Mouse (Mus musculus) left cerebral cortex, adult 11 months (tissue): ENCODE measurements around the gene Cdkn1a.
A peak's percentile ranks its signal among the peaks of the same experiment; 100 is the strongest.
"Not testable (repeated sequence)": the region's sequence is repeated elsewhere in the genome, so short reads cannot be mapped to it uniquely, and the experiment has no call there.

ENCODE experiments used
- DNase-seq: peaks from one replicate; pipeline ENCODE4 v3.0.0; 2022; ENCODE audit warnings: low spot score

Gene Cdkn1a

GRCm38 (mm10) chr17:29090776-29091175, at the start of gene Cdkn1a:
TSS of gene Cdkn1a (plus strand) at chr17:29090976.
- no peak for DNase-seq

- not testable (repeated sequence) for DNase-seq
Observed at GRCm38 (mm10) chr17:29041632-29042031, 49.1 kb upstream of the Cdkn1a start.

GRCm38 (mm10) chr17:29042569-29042968, 48.2 kb upstream of the Cdkn1a start:
- DNase-seq, result no peak

- DNase-seq, result no peak
Observed at GRCm38 (mm10) chr17:29043583-29043982, 47.2 kb upstream of the Cdkn1a start.

GRCm38 (mm10) chr17:29044146-29044924, 46.4 kb upstream of the Cdkn1a start:
- DNase-seq, result no peak

GRCm38 (mm10) chr17:29044925-29045319, 45.9 kb upstream of the Cdkn1a start:
- no peak for DNase-seq

- DNase-seq, result no peak
Observed at GRCm38 (mm10) chr17:29045741-29046530, 44.8 kb upstream of the Cdkn1a start.

GRCm38 (mm10) chr17:29046863-29047262, 43.9 kb upstream of the Cdkn1a start:
- no peak for DNase-seq

GRCm38 (mm10) chr17:29047697-29048514, 42.9 kb upstream of the Cdkn1a start:
- DNase-seq, result no peak

- DNase-seq, result peak; percentile 78
Observed at GRCm38 (mm10) chr17:29048748-29049507, 41.8 kb upstream of the Cdkn1a start.

GRCm38 (mm10) chr17:29049508-29049889, 41.3 kb upstream of the Cdkn1a start:
- no peak for DNase-seq

GRCm38 (mm10) chr17:29049923-29050322, 40.9 kb upstream of the Cdkn1a start:
- DNase-seq, result no peak

- DNase-seq, result no peak
Observed at GRCm38 (mm10) chr17:29050791-29051190, 40.0 kb upstream of the Cdkn1a start.

- DNase-seq, result no peak
Observed at GRCm38 (mm10) chr17:29053067-29053466, 37.7 kb upstream of the Cdkn1a start.

- no peak for DNase-seq
Observed at GRCm38 (mm10) chr17:29053841-29054240, 36.9 kb upstream of the Cdkn1a start.

- no peak for DNase-seq
Observed at GRCm38 (mm10) chr17:29054429-29054828, 36.3 kb upstream of the Cdkn1a start.

GRCm38 (mm10) chr17:29055586-29055985, 35.2 kb upstream of the Cdkn1a start:
- DNase-seq, result no peak

GRCm38 (mm10) chr17:29056207-29056606, 34.6 kb upstream of the Cdkn1a start:
- DNase-seq, result no peak

- no peak for DNase-seq
Observed at GRCm38 (mm10) chr17:29056699-29057151, 34.1 kb upstream of the Cdkn1a start.

GRCm38 (mm10) chr17:29057361-29057890, 33.4 kb upstream of the Cdkn1a start:
- DNase-seq, result no peak

- no peak for DNase-seq
Observed at GRCm38 (mm10) chr17:29057961-29058360, 32.8 kb upstream of the Cdkn1a start.
